Mouse (Mus musculus) cortical plate, adult 2 months (tissue): ENCODE data around the gene Dtnb.

Experiments used
- CTCF ChIP-seq: fragments of 200-500 bp; IDR thresholded peaks from 2 replicates; pipeline ENCODE4 v1.5.1; 2011; ENCODE audit warnings: mild to moderate bottlenecking, control low read depth, low read length; ENCODE audit not compliant: insufficient read depth; ENCODE audit errors: extremely low read depth
- POLR2A ChIP-seq: fragments of 200-500 bp; IDR thresholded peaks from 2 replicates; pipeline ENCODE4 v1.6.1; 2011; ENCODE audit warnings: mild to moderate bottlenecking, low read length, control low read depth; ENCODE audit not compliant: insufficient read depth; ENCODE audit errors: extremely low read depth

GRCm38 (mm10) chr12:3807548-3808395 is 235.6 kb downstream of the Dtnb start:
- no peak for TF ChIP-seq POLR2A
- TF ChIP-seq CTCF, result no peak
